Mouse (Mus musculus): ENCODE results near the gene H2-Ob. TPM values are rescaled to one million over a fixed set of nuclear protein-coding genes. Genes with fewer than 3 reads are reported as not detected.

The H2-Ob gene
- polyA plus RNA-seq, 1 experiment = not detected

DNA sequence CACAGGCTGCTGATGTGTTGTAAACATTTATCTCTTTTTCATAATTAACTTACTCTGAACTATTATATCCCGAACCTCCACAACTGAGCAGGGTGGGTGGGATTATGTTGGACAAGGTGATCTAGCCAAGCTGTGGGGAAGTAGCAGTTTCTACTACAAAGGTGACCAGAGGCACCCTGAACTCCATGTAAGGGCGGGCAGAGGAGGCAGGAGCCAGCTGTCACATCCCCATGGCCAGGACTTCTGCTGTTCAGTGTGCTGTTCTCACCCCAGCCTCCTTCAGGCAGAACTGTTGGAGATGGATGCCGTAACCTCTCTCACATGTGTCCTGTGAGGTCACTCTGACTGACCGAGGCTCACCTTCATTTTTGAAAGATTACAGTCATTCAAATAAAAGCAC is 31.1 kb downstream of the H2-Ob start:
- Histone ChIP-seq H3K4me3 (ENCODE audit: insufficient read depth, poor library complexity, severe bottlenecking) (no peak overlapping the region), H3ac (ENCODE audit: control insufficient read depth, insufficient read length, low read depth) (no peak overlapping the region), H3K27me3 (ENCODE audit: control insufficient read depth, insufficient read depth, insufficient read length) (peaks cover 6% of the 10 kb centered on the region), H3K36me3 (ENCODE audit: control insufficient read depth, insufficient read depth) (no peaks in the 10 kb centered on the region), H3K79me2 (ENCODE audit: control insufficient read depth, insufficient read depth) (no peaks in the 10 kb centered on the region), H3K79me3 (ENCODE audit: low read depth) (no peaks in the 10 kb centered on the region)
- no peak for TF ChIP-seq CTCF (IDR thresholded peaks at IDR 0.05; ENCODE audit: control insufficient read depth, insufficient read depth, insufficient read length)

DNA sequence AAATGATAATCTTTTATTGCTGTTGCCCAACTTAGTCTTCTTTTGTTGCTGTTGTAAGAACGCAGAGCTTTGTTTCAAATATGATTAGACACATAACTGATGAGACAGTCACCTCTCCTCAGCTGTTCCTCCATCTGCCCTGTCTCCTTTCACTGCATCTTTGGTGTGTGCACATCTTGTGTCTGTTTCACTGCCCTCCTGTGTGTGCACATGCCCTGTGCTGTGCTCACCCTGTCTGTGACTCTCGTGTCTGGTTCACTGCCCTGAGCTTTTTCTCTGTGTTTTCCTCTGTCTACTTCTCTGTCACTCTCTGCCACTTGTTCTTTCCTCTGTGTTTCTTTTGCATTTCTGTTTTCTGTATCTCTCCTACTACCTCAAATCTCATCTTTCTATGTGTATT is 31.5 kb downstream of the H2-Ob start:
- no peaks in the 10 kb centered on the region for H3K79me2 ChIP-seq (ENCODE audit: control insufficient read depth, insufficient read depth)
- TF ChIP-seq MYOD1 (IDR thresholded peaks at IDR 0.05; ENCODE audit: control insufficient read depth, insufficient read length, low read depth) = no peak
- no peak for TF ChIP-seq CTCF (IDR thresholded peaks at IDR 0.05; ENCODE audit: control insufficient read depth, insufficient read depth, insufficient read length)
- TF ChIP-seq MAX (IDR thresholded peaks at IDR 0.05) = no peak
- no peak for TF ChIP-seq MYOG (IDR thresholded peaks at IDR 0.05; ENCODE audit: control insufficient read depth, extremely low read depth, insufficient read length)
- no peak overlapping the region for H3ac ChIP-seq (ENCODE audit: control insufficient read depth, insufficient read length, low read depth)
- no peak overlapping the region for H3K4me3 ChIP-seq (ENCODE audit: insufficient read depth, poor library complexity, severe bottlenecking)
- peaks cover 5% of the 10 kb centered on the region for H3K27me3 ChIP-seq (ENCODE audit: control insufficient read depth, insufficient read depth, insufficient read length)
- no peaks in the 10 kb centered on the region for H3K36me3 ChIP-seq (ENCODE audit: control insufficient read depth, insufficient read depth)
- H3K79me3 ChIP-seq (ENCODE audit: low read depth) = no peaks in the 10 kb centered on the region

DNA sequence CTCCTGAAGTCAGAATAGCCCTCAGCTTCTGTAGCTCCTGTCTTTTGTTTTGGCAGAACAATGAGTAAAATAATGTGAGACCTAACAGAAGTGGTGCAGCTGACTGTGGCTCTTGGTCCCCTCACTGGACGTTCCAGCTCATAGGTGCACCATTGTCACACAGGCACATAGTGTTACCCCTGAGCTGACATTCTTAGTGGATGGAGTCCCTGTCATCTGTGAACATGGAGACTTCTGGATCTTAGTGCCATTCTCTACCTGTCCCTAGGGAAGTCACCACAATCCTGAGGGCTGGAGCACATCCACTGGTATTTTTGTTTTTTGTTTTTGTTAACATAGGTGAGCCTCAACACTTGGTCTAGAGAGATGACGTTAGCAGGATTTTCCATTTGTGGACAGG is 32.2 kb downstream of the H2-Ob start:
- Histone ChIP-seq H3ac (ENCODE audit: control insufficient read depth, insufficient read length, low read depth) (no peak overlapping the region), H3K36me3 (ENCODE audit: control insufficient read depth, insufficient read depth) (no peaks in the 10 kb centered on the region), H3K79me3 (ENCODE audit: low read depth) (no peaks in the 10 kb centered on the region), H3K4me3 (ENCODE audit: insufficient read depth, poor library complexity, severe bottlenecking) (no peak overlapping the region), H3K27me3 (ENCODE audit: control insufficient read depth, insufficient read depth, insufficient read length) (peaks cover 5% of the 10 kb centered on the region), H3K79me2 (ENCODE audit: control insufficient read depth, insufficient read depth) (no peaks in the 10 kb centered on the region)
- TF ChIP-seq USF1 (IDR thresholded peaks at IDR 0.05; ENCODE audit: low read depth) = no peak
- no peak for TF ChIP-seq MAX (IDR thresholded peaks at IDR 0.05)
- TF ChIP-seq CTCF (IDR thresholded peaks at IDR 0.05; ENCODE audit: control insufficient read depth, insufficient read depth, insufficient read length) = no peak
- TF ChIP-seq MYOG (IDR thresholded peaks at IDR 0.05; ENCODE audit: control insufficient read depth, extremely low read depth, insufficient read length) = no peak
- TF ChIP-seq MYOD1 (IDR thresholded peaks at IDR 0.05; ENCODE audit: control insufficient read depth, insufficient read length, low read depth) = no peak
- no peak for TF ChIP-seq CEBPB (IDR thresholded peaks at IDR 0.05; ENCODE audit: low read depth)
- TF ChIP-seq FOSL1 (IDR thresholded peaks at IDR 0.05; ENCODE audit: insufficient read depth, low read length, poor library complexity, severe bottlenecking) = no peak

DNA sequence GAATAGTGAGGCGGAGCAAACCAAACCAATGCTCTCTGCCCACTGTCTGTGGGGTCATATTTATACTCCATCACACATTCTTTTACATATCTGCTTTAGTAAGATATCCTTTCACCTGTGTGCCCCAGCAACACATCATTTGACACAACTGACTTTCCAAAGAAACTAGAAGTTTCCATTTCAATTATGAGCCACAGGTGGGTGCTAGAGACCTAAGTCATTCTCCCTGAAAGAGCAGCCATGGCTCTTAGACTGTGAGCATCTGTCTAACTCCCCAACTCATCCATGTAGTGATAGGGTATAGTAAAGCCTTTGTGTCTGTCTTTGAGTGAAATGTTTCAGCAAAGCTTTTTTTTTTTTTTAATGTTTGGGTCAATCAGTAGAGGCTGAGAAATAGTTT is 33.4 kb downstream of the H2-Ob start:
- H3K4me3 ChIP-seq (ENCODE audit: insufficient read depth, poor library complexity, severe bottlenecking) = no peak overlapping the region
- H3K79me3 ChIP-seq (ENCODE audit: low read depth) = no peaks in the 10 kb centered on the region
- no peak for TF ChIP-seq MYOG (IDR thresholded peaks at IDR 0.05; ENCODE audit: control insufficient read depth, extremely low read depth, insufficient read length)
- TF ChIP-seq MAX (IDR thresholded peaks at IDR 0.05) = no peak
- no peak for TF ChIP-seq USF1 (IDR thresholded peaks at IDR 0.05; ENCODE audit: low read depth)
- no peak for TF ChIP-seq FOSL1 (IDR thresholded peaks at IDR 0.05; ENCODE audit: insufficient read depth, low read length, poor library complexity, severe bottlenecking)
- TF ChIP-seq MYOD1 (IDR thresholded peaks at IDR 0.05; ENCODE audit: control insufficient read depth, insufficient read length, low read depth) = no peak
- TF ChIP-seq CEBPB (IDR thresholded peaks at IDR 0.05; ENCODE audit: low read depth) = no peak
- no peak for TF ChIP-seq CTCF (IDR thresholded peaks at IDR 0.05; ENCODE audit: control insufficient read depth, insufficient read depth, insufficient read length)
- no peaks in the 10 kb centered on the region for H3K79me2 ChIP-seq (ENCODE audit: control insufficient read depth, insufficient read depth)
- peaks cover 4% of the 10 kb centered on the region for H3K27me3 ChIP-seq (ENCODE audit: control insufficient read depth, insufficient read depth, insufficient read length)
- H3ac ChIP-seq (ENCODE audit: control insufficient read depth, insufficient read length, low read depth) = no peak overlapping the region
- no peaks in the 10 kb centered on the region for H3K36me3 ChIP-seq (ENCODE audit: control insufficient read depth, insufficient read depth)

DNA sequence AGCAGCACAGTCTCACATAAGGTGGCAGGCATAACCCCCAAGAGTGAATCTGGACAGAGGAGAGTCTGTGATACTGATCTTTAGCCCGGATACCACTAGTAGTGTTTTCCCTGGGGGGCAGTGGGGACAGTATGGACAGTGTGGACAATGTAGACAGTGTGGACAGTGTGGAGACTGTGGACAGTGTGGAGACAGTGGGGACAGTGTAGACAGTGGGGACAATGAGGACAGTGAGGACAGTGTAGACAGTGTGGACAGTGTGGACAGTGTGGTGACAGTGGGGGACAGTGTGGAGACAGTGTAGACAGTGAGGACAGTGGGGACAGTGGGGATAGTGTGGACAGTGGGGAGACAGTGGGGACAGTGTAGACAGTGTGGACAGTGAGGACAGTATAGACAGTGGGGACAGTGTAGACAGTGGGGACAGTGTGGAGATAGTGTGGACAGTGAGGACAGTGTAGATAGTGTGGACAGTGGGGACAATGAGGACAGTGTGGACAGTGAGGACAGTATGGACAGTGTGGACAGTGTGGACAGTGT is 41.9 kb downstream of the H2-Ob start:
- TF ChIP-seq MYOD1 (IDR thresholded peaks at IDR 0.05; ENCODE audit: control insufficient read depth, insufficient read length, low read depth) = no peak
- TF ChIP-seq FOSL1 (IDR thresholded peaks at IDR 0.05; ENCODE audit: insufficient read depth, low read length, poor library complexity, severe bottlenecking) = no peak
- TF ChIP-seq MYOG (IDR thresholded peaks at IDR 0.05; ENCODE audit: control insufficient read depth, extremely low read depth, insufficient read length) = no peak
- no peak for TF ChIP-seq MAX (IDR thresholded peaks at IDR 0.05)
- H3K79me2 ChIP-seq (ENCODE audit: control insufficient read depth, insufficient read depth) = no peaks in the 10 kb centered on the region
- H3K79me3 ChIP-seq (ENCODE audit: low read depth) = no peaks in the 10 kb centered on the region

DNA sequence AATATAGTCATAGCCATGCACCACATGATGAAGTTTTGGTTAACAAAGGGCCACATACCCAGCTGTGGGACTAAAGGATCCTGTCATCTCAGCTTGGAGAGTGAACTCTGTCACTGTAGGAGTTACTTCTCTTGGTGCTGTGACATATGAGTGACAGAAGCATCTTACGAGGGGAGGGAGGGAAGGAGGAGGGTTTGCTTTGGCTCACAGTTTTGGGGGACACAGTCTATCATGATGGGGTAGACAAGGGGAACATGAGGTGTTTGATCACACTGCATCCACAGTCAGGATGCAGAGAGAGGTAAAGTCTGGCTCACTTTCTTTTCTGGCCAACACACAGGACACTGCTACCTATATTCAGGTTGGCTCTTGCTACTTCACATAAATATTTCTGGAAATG is 43.1 kb downstream of the H2-Ob start:
- no peaks in the 10 kb centered on the region for H3K79me2 ChIP-seq (ENCODE audit: control insufficient read depth, insufficient read depth)
- TF ChIP-seq MYOG (IDR thresholded peaks at IDR 0.05; ENCODE audit: control insufficient read depth, extremely low read depth, insufficient read length) (no peak), FOSL1 (IDR thresholded peaks at IDR 0.05; ENCODE audit: insufficient read depth, low read length, poor library complexity, severe bottlenecking) (no peak), MAX (IDR thresholded peaks at IDR 0.05) (no peak), USF1 (IDR thresholded peaks at IDR 0.05; ENCODE audit: low read depth) (no peak), MYOD1 (IDR thresholded peaks at IDR 0.05; ENCODE audit: control insufficient read depth, insufficient read length, low read depth) (no peak), CEBPB (IDR thresholded peaks at IDR 0.05; ENCODE audit: low read depth) (no peak), CTCF (IDR thresholded peaks at IDR 0.05; ENCODE audit: control insufficient read depth, insufficient read depth, insufficient read length) (no peak)
- no peak overlapping the region for H3K4me3 ChIP-seq (ENCODE audit: insufficient read depth, poor library complexity, severe bottlenecking)

More for the DNA sequence above, 41.9 kb downstream of the H2-Ob start:
- no peak overlapping the region for H3K4me3 ChIP-seq (ENCODE audit: insufficient read depth, poor library complexity, severe bottlenecking)
- no peaks in the 10 kb centered on the region for H3K36me3 ChIP-seq (ENCODE audit: control insufficient read depth, insufficient read depth)
- H3K27me3 ChIP-seq (ENCODE audit: control insufficient read depth, insufficient read depth, insufficient read length) = no peaks in the 10 kb centered on the region
- no peak overlapping the region for H3ac ChIP-seq (ENCODE audit: control insufficient read depth, insufficient read length, low read depth)

More for the DNA sequence above, 43.1 kb downstream of the H2-Ob start:
- Histone ChIP-seq H3ac (ENCODE audit: control insufficient read depth, insufficient read length, low read depth) (no peak overlapping the region), H3K27me3 (ENCODE audit: control insufficient read depth, insufficient read depth, insufficient read length) (no peaks in the 10 kb centered on the region), H3K79me3 (ENCODE audit: low read depth) (no peaks in the 10 kb centered on the region), H3K36me3 (ENCODE audit: control insufficient read depth, insufficient read depth) (no peaks in the 10 kb centered on the region)
